Mouse (Mus musculus) stomach, embryonic 14.5 days (tissue): Measurements from ENCODE around the gene Lbx2. TPM values are rescaled to one million over a fixed set of nuclear protein-coding genes. Genes with fewer than 3 reads are reported as not detected.
A peak's percentile ranks its signal among the peaks of the same experiment; 100 is the strongest.

Source experiments
- ATAC-seq: fragments of 200-750 bp; cut with Nextera tagmentation; 2 replicates; pipeline ENCODE4 v1.8.0; 2017; ENCODE audit warnings: low read depth, moderate TSS enrichment; ENCODE audit not compliant: insufficient number of reproducible peaks, insufficient read depth, low FRiP score
- H3K27ac ChIP-seq: fragments of 300-500 bp; sonication (generic); 2 replicates; pipeline ENCODE4 v1.5.1; 2014; ENCODE audit warnings: mild to moderate bottlenecking, low read length, moderate library complexity, mixed read lengths
- H3K27me3 ChIP-seq: fragments of 300-500 bp; sonication (generic); 2 replicates; pipeline ENCODE4 v1.6.1; 2014; ENCODE audit warnings: low read length, control low read depth, mixed read lengths; ENCODE audit not compliant: control insufficient read depth, insufficient read depth
- H3K36me3 ChIP-seq: fragments of 300-500 bp; sonication (generic); 2 replicates; pipeline ENCODE4 v1.6.1; 2014; ENCODE audit warnings: mild to moderate bottlenecking, control low read depth, low read length, moderate library complexity, mixed read lengths; ENCODE audit not compliant: control insufficient read depth, insufficient read depth
- H3K4me1 ChIP-seq: fragments of 300-500 bp; sonication (generic); 2 replicates; pipeline ENCODE4 v1.6.1; 2014; ENCODE audit warnings: low read length, control low read depth, mixed read lengths; ENCODE audit not compliant: control insufficient read depth, insufficient read depth
- H3K4me2 ChIP-seq: fragments of 300-500 bp; sonication (generic); replicated peaks from 2 replicates; pipeline ENCODE4 v1.6.1; 2014; ENCODE audit warnings: low read depth, low read length, control low read depth
- H3K4me3 ChIP-seq: fragments of 300-500 bp; sonication (generic); 2 replicates; pipeline ENCODE4 v1.5.1; 2014; ENCODE audit warnings: low read depth, low read length, control low read depth
- H3K9ac ChIP-seq: fragments of 300-500 bp; sonication (generic); replicated peaks from 2 replicates; pipeline ENCODE4 v1.6.1; 2014; ENCODE audit warnings: low read depth, mild to moderate bottlenecking, control low read depth, low read length, moderate library complexity, mixed read lengths
- H3K9me3 ChIP-seq: fragments of 300-500 bp; sonication (generic); 2 replicates; pipeline ENCODE4 v1.6.1; 2016; ENCODE audit warnings: low read depth, low read length, control low read depth; ENCODE audit not compliant: control insufficient read depth
- WGBS: fragments of 180-500 bp; shearing (Covaris S2); extraction: QIAGEN DNeasy Blood & Tissue Kit; methylation state at CpG from one replicate; pipeline ENCODE4 v1.1.7; 2014; 5-methylcytosine and 5-hydroxymethylcytosine counted together
- microRNA counts: library from miRNA; unstranded; fragments of <30 nt; microRNA quantifications from one replicate; lab custom pipeline; 2016
- microRNA-seq: library from miRNA; unstranded; fragments of <30 nt; microRNA quantifications from one replicate; pipeline ENCODE4, GENCODE M21; 2016
- polyA plus RNA-seq: library from polyadenylated mRNA; unstranded; fragments of >200 nt; fragmentation: Nextera tagmentation; extraction: Ambion mirVana; gene quantifications from 2 replicates; pipeline ENCODE4 v1.2.1, GENCODE M21; 2014

The Lbx2 gene
- polyA plus RNA-seq, 1 experiment from 2014 or later: 1.8 TPM

DNA sequence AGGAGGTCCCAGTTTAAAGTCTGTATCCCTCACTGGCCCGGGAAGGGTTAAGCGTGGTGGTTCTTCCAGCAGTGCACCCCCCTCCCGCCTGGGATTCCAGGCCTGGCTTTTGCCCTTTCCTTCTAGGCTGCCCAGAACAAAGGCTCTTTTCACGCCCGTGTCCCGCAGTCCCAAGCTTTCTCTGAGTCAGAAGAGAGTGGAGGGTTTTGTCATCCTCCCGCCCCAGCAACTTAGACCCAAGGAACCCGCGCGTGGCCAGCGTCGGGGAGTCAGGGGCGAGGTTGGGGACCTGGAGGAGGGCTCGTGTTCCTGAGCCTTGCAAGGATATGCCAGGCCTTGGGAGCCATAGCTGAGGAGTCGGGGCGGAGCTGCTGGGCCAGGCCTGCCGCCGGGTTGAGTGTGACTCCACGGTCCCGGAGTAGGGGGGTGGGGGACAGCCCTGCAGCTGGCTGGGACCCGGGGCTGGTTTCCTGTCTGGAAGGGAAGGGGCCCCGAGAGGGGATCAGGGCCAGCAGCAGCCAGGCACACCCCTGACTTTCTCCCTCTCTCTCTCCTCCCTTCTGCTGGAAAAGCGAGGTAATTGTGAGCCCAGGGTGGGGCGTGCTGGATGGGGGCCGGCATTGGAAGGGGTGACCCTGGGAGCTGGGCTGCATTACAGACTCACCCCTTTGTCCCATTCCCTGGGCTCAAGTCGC lies 50.9 kb downstream of the Lbx2 start:
- Histone ChIP-seq H3K4me1 (peaks cover 25% of the 10 kb centered on the region), H3K4me3 (peak overlapping the region; percentile 48), H3K9ac (peak overlapping the region; percentile 89), H3K36me3 (no peaks in the 10 kb centered on the region), H3K27ac (peak overlapping the region; percentile 100), H3K9me3 (no peaks in the 10 kb centered on the region), H3K4me2 (peak overlapping the region; percentile 74), H3K27me3 (no peaks in the 10 kb centered on the region)
- ATAC-seq: peak; percentile 83
- 1% methylated on average over 26 of the region's 26 CpGs for WGBS

DNA sequence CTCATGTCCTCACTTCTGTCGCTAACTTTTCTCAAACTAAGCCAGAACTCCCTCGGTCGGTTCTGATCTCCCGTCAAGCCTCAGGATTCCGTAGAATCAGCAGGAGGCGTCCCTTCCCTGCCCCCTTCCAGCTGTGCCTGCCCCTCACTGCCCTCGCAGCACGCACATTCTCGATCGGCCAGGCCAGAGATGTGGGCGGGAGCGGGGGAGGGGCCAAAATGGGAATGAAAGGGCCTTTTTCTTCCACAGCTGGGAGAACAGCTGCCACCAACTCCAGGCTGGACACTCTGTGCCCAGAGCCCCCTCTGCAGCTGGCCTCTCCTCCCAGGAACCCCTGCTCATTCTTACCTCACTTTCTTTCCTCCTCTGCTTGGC lies 51.4 kb downstream of the Lbx2 start:
- 0% methylated on average over 12 of the region's 12 CpGs for WGBS
- H3K4me1 ChIP-seq: peaks cover 30% of the 10 kb centered on the region

More for the DNA sequence above, 51.4 kb downstream of the Lbx2 start:
- ATAC-seq: peak; percentile 80
- no peaks in the 10 kb centered on the region for H3K9me3 ChIP-seq
- H3K27me3 ChIP-seq: no peaks in the 10 kb centered on the region
- peak overlapping the region; percentile 89 for H3K9ac ChIP-seq
- H3K4me3 ChIP-seq: peak overlapping the region; percentile 48
- H3K4me2 ChIP-seq: peak overlapping the region; percentile 74
- H3K36me3 ChIP-seq: no peaks in the 10 kb centered on the region
- peak overlapping the region; percentile 100 for H3K27ac ChIP-seq

MicroRNAs within 50 kb of the gene (microRNA counts, 519-probe panel; counts per million panel counts)
- not detected for microRNA mmu-miR-3470a+mmu-miR-3470b (lab: Ali Mortazavi, UCI)

Small RNA genes lying within 50 kb of the gene (microRNA-seq; reads per million reads assigned to microRNA genes)
- gene Mir3470a (not detected), gene Mir7040 (not detected)

Other genes with a start within 250 kb of the Lbx2 start
- 1.8 and 1.9 TPM in 2 replicates for gene Sema4f, start 146.6 kb upstream of the Lbx2 start, polyA plus RNA-seq
- 0.35 and 0.87 TPM in 2 replicates for gene M1ap, start 139.5 kb upstream of the Lbx2 start, polyA plus RNA-seq
- 8.5 and 9.7 TPM in 2 replicates for gene Dok1, start 52.9 kb upstream of the Lbx2 start, polyA plus RNA-seq
- 15.6 and 16.2 TPM in 2 replicates for gene Loxl3, start 52.2 kb upstream of the Lbx2 start, polyA plus RNA-seq
- 135 and 154 TPM in 2 replicates for gene Aup1, start 31.8 kb upstream of the Lbx2 start, polyA plus RNA-seq
- gene Htra2, start 31.1 kb upstream of the Lbx2 start, polyA plus RNA-seq: 40.3 and 41.0 TPM in 2 replicates
- gene Dqx1, start 28.5 kb upstream of the Lbx2 start, polyA plus RNA-seq: 4.2 and 4.5 TPM in 2 replicates
- gene Tlx2, start 16.1 kb upstream of the Lbx2 start, polyA plus RNA-seq: 8.4 and 9.2 TPM in 2 replicates
- gene Pcgf1, start 8.5 kb upstream of the Lbx2 start, polyA plus RNA-seq: 33.0 and 38.8 TPM in 2 replicates
- 2.0 and 3.5 TPM in 2 replicates for gene Ccdc142, start 15.2 kb downstream of the Lbx2 start, polyA plus RNA-seq
- gene Gm42688, start 15.2 kb downstream of the Lbx2 start, polyA plus RNA-seq: 1.7 and 2.0 TPM in 2 replicates
- gene Mrpl53, start 22.7 kb downstream of the Lbx2 start, polyA plus RNA-seq: 114 and 129 TPM in 2 replicates
- gene Mogs, start 29.1 kb downstream of the Lbx2 start, polyA plus RNA-seq: 24.4 and 31.2 TPM in 2 replicates
- 91.3 and 99.6 TPM in 2 replicates for gene Wbp1, start 35.2 kb downstream of the Lbx2 start, polyA plus RNA-seq
- 13.6 and 16.5 TPM in 2 replicates for gene Ino80b, start 39.1 kb downstream of the Lbx2 start, polyA plus RNA-seq
- 18.8 and 19.2 TPM in 2 replicates for gene Rtkn, start 49.1 kb downstream of the Lbx2 start, polyA plus RNA-seq
- gene Wdr54, start 70.0 kb downstream of the Lbx2 start, polyA plus RNA-seq: 5.3 and 5.8 TPM in 2 replicates
- 0.77 and 1.2 TPM in 2 replicates for gene 1700003E16Rik, start 70.0 kb downstream of the Lbx2 start, polyA plus RNA-seq
- gene Dctn1, start 79.6 kb downstream of the Lbx2 start, polyA plus RNA-seq: 70.4 and 73.9 TPM in 2 replicates
- 0.34 and 0.38 TPM in 2 replicates for gene Slc4a5, start 133.5 kb downstream of the Lbx2 start, polyA plus RNA-seq
- 32.4 and 34.3 TPM in 2 replicates for gene Mthfd2, start 239.5 kb downstream of the Lbx2 start, polyA plus RNA-seq
- gene Mob1a, start 239.6 kb downstream of the Lbx2 start, polyA plus RNA-seq: 78.5 and 81.2 TPM in 2 replicates